Mouse (Mus musculus): ENCODE data around the gene Adat2. TPM values are rescaled to one million over a fixed set of nuclear protein-coding genes. Genes with fewer than 3 reads are reported as not detected.

Gene Adat2
- polyA plus RNA-seq, 1 experiment = 13.4 TPM

DNA sequence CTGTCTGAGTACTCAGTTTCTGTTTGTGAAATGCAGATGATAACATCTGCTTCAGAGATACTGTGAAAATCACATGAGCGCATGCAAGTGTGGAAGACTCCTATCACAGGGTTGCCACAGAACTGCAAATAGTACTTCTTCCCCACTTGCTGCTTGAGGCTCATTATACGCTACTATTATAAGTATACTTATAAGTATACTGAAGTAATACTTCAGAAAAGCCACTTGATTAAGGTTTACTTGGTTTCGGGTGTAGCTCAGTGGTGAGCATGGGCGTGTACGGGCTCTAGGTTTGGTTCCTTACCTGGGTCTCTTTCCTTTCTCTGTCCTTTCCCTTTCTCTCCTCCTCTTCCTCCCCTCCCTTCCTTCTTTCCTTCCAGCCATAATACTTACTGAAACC, 11.0 kb upstream of the Adat2 start:
- no peaks in the 10 kb centered on the region; the same call in 1 of the 2 replicates for H3K36me3 ChIP-seq (ENCODE audit: control insufficient read depth, insufficient read depth, low read length, poor library complexity, severe bottlenecking)
- H3K9me3 ChIP-seq (replicated peaks; ENCODE audit: control insufficient read depth, insufficient read depth, low read length, poor library complexity, severe bottlenecking) = no peaks in the 10 kb centered on the region
- H3K4me3 ChIP-seq (ENCODE audit: low read depth, low read length) = no peak overlapping the region
- H3K9ac ChIP-seq (ENCODE audit: low read depth, poor library complexity, severe bottlenecking) = no peak overlapping the region
- H3K27ac ChIP-seq (ENCODE audit: insufficient read depth, low read length) = no peak overlapping the region
- no peak for TF ChIP-seq POLR2A (IDR thresholded peaks at IDR 0.05; ENCODE audit: insufficient read depth, low read length)
- TF ChIP-seq EP300 (IDR thresholded peaks at IDR 0.05; ENCODE audit: insufficient read depth, low read depth, low read length) = no peak
- no peak for TF ChIP-seq CTCF (IDR thresholded peaks at IDR 0.05; ENCODE audit: low read depth, low read length)
- no peaks in the 10 kb centered on the region for H3K4me1 ChIP-seq (ENCODE audit: control insufficient read depth, insufficient read depth, low read length)
- no peaks in the 10 kb centered on the region for H3K27me3 ChIP-seq (ENCODE audit: control insufficient read depth, insufficient read depth, low read length, poor library complexity, severe bottlenecking)

DNA sequence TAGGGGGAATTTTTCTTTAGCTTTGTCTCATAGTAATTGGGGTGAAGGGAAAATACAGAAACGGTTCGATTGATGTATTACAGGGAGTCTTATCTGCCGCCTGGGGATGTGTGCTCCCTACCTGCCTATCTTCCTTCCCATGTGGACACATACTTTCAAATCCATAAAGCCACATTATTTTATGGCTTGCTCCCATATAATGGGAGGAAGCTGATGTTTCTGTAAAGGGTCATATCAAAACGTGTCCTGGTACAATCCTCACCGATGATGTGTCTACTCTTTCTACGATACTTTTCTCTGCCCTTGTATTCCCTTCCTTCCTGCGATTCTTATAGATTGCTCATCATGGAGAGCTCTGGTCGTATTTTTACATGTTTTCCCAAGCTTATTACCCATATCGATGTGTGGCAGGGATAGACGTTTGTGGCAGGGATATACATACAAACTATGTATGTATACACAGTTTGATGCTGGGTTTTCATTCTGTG, 848 bp downstream of the Adat2 start:
- Histone ChIP-seq H3K9ac (ENCODE audit: low read depth, poor library complexity, severe bottlenecking) (peak overlapping the region; percentile 49), H3K4me1 (ENCODE audit: control insufficient read depth, insufficient read depth, low read length) (peaks cover 3% of the 10 kb centered on the region), H3K27me3 (ENCODE audit: control insufficient read depth, insufficient read depth, low read length, poor library complexity, severe bottlenecking) (no peaks in the 10 kb centered on the region), H3K9me3 (replicated peaks; ENCODE audit: control insufficient read depth, insufficient read depth, low read length, poor library complexity, severe bottlenecking) (no peaks in the 10 kb centered on the region), H3K4me3 (ENCODE audit: low read depth, low read length) (peak overlapping the region; percentile 85), H3K27ac (ENCODE audit: insufficient read depth, low read length) (no peak overlapping the region), H3K36me3 (ENCODE audit: control insufficient read depth, insufficient read depth, low read length, poor library complexity, severe bottlenecking) (peaks cover 5% of the 10 kb centered on the region)
- TF ChIP-seq CTCF (IDR thresholded peaks at IDR 0.05; ENCODE audit: low read depth, low read length) (no peak), POLR2A (IDR thresholded peaks at IDR 0.05; ENCODE audit: insufficient read depth, low read length) (no peak), EP300 (IDR thresholded peaks at IDR 0.05; ENCODE audit: insufficient read depth, low read depth, low read length) (no peak)

DNA sequence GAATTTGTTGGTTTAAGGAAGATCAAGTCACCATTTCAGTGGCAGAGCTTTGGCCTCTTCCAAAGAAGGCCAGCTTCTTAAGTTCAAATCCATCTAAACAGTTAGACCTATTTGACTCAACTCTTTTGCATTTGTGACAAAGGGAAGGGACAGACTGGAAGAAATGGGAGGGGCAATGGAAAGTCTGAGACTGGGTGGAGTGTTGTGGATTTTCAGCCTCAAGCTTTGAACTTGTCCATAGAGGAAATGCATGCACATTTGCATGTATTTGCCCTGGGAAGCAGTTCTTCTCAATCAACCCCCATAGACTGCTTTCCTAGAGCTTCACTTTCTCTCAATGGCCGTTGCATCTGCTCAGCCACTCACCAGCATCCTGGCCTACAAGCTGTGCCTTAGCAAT, 1.6 kb downstream of the Adat2 start:
- Histone ChIP-seq H3K27me3 (ENCODE audit: control insufficient read depth, insufficient read depth, low read length, poor library complexity, severe bottlenecking) (no peaks in the 10 kb centered on the region), H3K4me1 (ENCODE audit: control insufficient read depth, insufficient read depth, low read length) (peaks cover 3% of the 10 kb centered on the region), H3K9ac (ENCODE audit: low read depth, poor library complexity, severe bottlenecking) (no peak overlapping the region), H3K9me3 (replicated peaks; ENCODE audit: control insufficient read depth, insufficient read depth, low read length, poor library complexity, severe bottlenecking) (no peaks in the 10 kb centered on the region), H3K4me3 (ENCODE audit: low read depth, low read length) (no peak overlapping the region), H3K36me3 (ENCODE audit: control insufficient read depth, insufficient read depth, low read length, poor library complexity, severe bottlenecking) (peaks cover 5% of the 10 kb centered on the region), H3K27ac (ENCODE audit: insufficient read depth, low read length) (no peak overlapping the region)
- TF ChIP-seq CTCF (IDR thresholded peaks at IDR 0.05; ENCODE audit: low read depth, low read length) (no peak), EP300 (IDR thresholded peaks at IDR 0.05; ENCODE audit: insufficient read depth, low read depth, low read length) (no peak), POLR2A (IDR thresholded peaks at IDR 0.05; ENCODE audit: insufficient read depth, low read length) (no peak)

DNA sequence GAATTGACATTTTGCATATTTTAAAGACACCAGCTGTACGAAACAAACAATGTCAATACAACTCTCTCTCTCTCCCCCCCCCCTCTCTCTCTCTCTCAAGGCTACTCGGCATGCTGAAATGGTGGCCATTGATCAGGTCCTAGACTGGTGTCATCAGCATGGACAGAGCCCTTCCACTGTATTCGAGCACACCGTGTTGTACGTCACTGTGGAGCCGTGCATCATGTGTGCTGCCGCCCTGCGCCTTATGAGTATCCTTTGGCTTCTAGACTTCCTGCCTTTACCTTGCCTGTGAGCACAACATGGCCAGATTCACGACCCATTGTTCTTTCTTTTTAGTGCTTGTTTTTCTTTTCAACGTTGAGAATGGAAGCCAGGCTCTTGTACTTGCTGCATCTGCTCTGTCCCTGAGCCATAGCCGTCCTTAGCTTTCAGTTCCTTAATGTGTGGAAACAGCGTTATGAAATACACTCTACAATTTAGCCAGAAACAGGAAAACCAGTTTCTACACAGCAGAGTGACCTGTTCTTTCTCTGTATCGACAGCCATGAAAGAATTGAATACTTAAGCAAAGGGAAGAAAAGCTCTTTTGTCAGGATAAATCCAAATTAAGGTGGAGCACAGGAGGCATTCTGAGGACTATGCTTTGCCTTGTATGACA, 7.5 kb downstream of the Adat2 start:
- H3K27ac ChIP-seq (ENCODE audit: insufficient read depth, low read length) = no peak overlapping the region
- TF ChIP-seq EP300 (IDR thresholded peaks at IDR 0.05; ENCODE audit: insufficient read depth, low read depth, low read length) (no peak), POLR2A (IDR thresholded peaks at IDR 0.05; ENCODE audit: insufficient read depth, low read length) (no peak), CTCF (IDR thresholded peaks at IDR 0.05; ENCODE audit: low read depth, low read length) (no peak)
- no peaks in the 10 kb centered on the region for H3K27me3 ChIP-seq (ENCODE audit: control insufficient read depth, insufficient read depth, low read length, poor library complexity, severe bottlenecking)
- peaks cover 9% of the 10 kb centered on the region for H3K36me3 ChIP-seq (ENCODE audit: control insufficient read depth, insufficient read depth, low read length, poor library complexity, severe bottlenecking)
- H3K9ac ChIP-seq (ENCODE audit: low read depth, poor library complexity, severe bottlenecking) = no peak overlapping the region
- H3K9me3 ChIP-seq (replicated peaks; ENCODE audit: control insufficient read depth, insufficient read depth, low read length, poor library complexity, severe bottlenecking) = no peaks in the 10 kb centered on the region
- H3K4me1 ChIP-seq (ENCODE audit: control insufficient read depth, insufficient read depth, low read length) = no peaks in the 10 kb centered on the region
- no peak overlapping the region for H3K4me3 ChIP-seq (ENCODE audit: low read depth, low read length)

DNA sequence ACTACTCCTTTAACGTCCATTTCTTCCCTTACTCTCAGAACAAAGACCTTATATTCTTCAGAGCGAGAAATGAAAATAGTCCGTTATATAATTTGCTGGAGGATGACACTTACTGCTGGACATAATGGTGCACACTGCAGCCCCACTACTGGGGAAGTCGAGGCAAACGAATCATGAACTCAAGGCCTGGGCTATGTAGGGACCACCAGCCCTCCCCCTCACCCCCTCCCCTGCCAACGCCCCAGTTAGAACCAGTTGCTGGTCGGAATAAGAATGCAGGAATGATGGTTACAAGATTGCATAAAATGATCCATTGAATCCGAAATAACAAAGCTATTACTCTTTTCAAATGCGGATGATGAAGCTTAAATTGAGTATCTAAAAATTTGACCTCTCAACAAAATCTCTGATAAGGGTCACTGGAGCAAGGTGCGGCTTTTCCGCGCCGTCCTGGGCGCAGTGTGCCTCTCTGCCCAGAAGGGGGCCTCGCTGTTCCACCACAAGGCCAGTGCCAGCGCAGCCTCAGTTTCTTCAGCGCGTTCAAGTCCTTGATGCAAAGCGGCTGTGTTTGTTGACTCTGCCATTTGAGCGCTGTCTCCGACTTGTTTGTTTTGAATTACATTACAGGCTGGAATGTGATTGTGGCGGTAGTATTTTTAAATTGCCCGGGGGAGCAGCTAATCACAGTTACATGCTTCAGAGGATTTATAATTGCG, 11.8 kb downstream of the Adat2 start:
- Histone ChIP-seq H3K4me3 (ENCODE audit: low read depth, low read length) (no peak overlapping the region), H3K9me3 (replicated peaks; ENCODE audit: control insufficient read depth, insufficient read depth, low read length, poor library complexity, severe bottlenecking) (peaks cover 6% of the 10 kb centered on the region), H3K36me3 (ENCODE audit: control insufficient read depth, insufficient read depth, low read length, poor library complexity, severe bottlenecking) (peaks cover 4% of the 10 kb centered on the region; the same call in 1 of the 2 replicates), H3K9ac (ENCODE audit: low read depth, poor library complexity, severe bottlenecking) (no peak overlapping the region), H3K27me3 (ENCODE audit: control insufficient read depth, insufficient read depth, low read length, poor library complexity, severe bottlenecking) (no peaks in the 10 kb centered on the region), H3K4me1 (ENCODE audit: control insufficient read depth, insufficient read depth, low read length) (no peaks in the 10 kb centered on the region), H3K27ac (ENCODE audit: insufficient read depth, low read length) (no peak overlapping the region)
- peak; percentile 88 for TF ChIP-seq CTCF (IDR thresholded peaks at IDR 0.05; ENCODE audit: low read depth, low read length)
- TF ChIP-seq POLR2A (IDR thresholded peaks at IDR 0.05; ENCODE audit: insufficient read depth, low read length) = no peak
- 0 out of 2 replicates have a peak, but pooled peaks have one; percentile 15 for TF ChIP-seq EP300 (IDR thresholded peaks at IDR 0.05; ENCODE audit: insufficient read depth, low read depth, low read length)

DNA sequence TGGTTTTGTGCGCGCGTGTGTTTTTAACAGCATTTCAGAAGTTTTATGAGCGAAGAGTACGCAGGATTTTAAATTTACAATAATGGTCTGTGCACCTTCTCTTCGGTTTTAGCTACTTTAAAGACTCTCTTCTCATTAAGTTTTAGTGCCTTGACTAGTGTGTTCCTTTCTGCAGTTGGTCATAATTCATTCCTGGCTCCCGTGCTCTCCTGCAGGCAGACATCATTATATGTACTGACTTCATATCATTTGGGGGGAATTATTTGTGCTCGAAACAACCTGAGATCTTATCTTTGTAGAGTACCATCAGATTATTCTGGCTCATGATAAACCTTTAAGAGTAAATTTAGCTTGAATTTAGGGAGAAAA, 12.4 kb downstream of the Adat2 start:
- Histone ChIP-seq H3K4me1 (ENCODE audit: control insufficient read depth, insufficient read depth, low read length) (no peaks in the 10 kb centered on the region), H3K27me3 (ENCODE audit: control insufficient read depth, insufficient read depth, low read length, poor library complexity, severe bottlenecking) (no peaks in the 10 kb centered on the region), H3K36me3 (ENCODE audit: control insufficient read depth, insufficient read depth, low read length, poor library complexity, severe bottlenecking) (peaks cover 4% of the 10 kb centered on the region; the same call in 1 of the 2 replicates), H3K9me3 (replicated peaks; ENCODE audit: control insufficient read depth, insufficient read depth, low read length, poor library complexity, severe bottlenecking) (peaks cover 6% of the 10 kb centered on the region), H3K9ac (ENCODE audit: low read depth, poor library complexity, severe bottlenecking) (no peak overlapping the region), H3K27ac (ENCODE audit: insufficient read depth, low read length) (no peak overlapping the region), H3K4me3 (ENCODE audit: low read depth, low read length) (no peak overlapping the region)
- TF ChIP-seq EP300 (IDR thresholded peaks at IDR 0.05; ENCODE audit: insufficient read depth, low read depth, low read length) (no peak), CTCF (IDR thresholded peaks at IDR 0.05; ENCODE audit: low read depth, low read length) (no peak), POLR2A (IDR thresholded peaks at IDR 0.05; ENCODE audit: insufficient read depth, low read length) (no peak)
